Mouse (Mus musculus) fat pad, adult 2 months (tissue): ENCODE results near the gene Olfr986.
"Not testable (repeated sequence)": the region's sequence is repeated elsewhere in the genome, so short reads cannot be mapped to it uniquely, and the experiment has no call there.

Experiments used
- DNase-seq: peaks from one replicate; pipeline ENCODE4 v3.0.0-alpha.2; 2011; ENCODE audit warnings: low read depth, low spot score; ENCODE audit errors: extremely low read depth

Olfr986 gene

DNA sequence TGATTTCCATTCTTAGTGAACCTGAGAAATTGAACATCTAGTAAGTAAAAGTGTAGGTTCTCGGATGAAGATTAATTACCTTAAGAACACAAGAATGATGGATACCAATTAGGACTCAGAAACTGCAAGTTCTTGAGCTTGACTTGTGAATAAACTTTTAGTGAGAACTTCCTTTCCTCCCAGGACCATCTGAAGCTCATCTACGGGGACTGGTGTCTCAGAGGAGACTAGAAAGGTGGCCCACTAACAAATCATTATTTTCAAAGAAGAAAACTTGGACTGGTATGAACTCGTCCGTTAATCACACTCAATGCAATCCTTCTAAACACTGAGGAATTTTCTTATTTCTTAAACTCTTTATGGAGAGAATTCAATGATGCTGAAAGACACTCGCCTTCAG is at the start of gene Olfr986:
TSS of gene Olfr986 (plus strand) at position 301 of the 400 bp plus-strand sequence.
- no peak for DNase-seq

- DNase-seq = no peak
Measured at GRCm38 (mm10) chr9:40136987-40137688, 43.6 kb upstream of the Olfr986 start.

DNA sequence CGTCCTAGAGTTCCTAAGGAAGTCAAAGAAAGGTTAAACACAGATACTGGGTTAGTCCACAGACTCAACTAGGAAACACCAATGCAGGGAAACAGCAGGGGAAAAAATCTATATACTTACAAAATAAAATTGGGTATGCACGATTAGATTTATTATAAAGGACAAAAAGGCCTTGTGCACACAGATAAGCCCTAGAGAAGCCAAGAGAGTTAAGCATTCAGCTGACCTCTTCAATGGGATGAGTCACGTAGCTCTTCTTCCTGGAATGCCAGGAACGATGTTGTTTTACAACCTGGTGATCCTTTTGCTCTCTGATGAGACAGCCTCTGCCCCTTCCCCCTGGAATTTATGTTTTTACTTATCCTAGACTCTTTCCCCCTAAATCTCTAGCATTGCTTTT is 41.2 kb upstream of the Olfr986 start:
- DNase-seq = no peak

DNA sequence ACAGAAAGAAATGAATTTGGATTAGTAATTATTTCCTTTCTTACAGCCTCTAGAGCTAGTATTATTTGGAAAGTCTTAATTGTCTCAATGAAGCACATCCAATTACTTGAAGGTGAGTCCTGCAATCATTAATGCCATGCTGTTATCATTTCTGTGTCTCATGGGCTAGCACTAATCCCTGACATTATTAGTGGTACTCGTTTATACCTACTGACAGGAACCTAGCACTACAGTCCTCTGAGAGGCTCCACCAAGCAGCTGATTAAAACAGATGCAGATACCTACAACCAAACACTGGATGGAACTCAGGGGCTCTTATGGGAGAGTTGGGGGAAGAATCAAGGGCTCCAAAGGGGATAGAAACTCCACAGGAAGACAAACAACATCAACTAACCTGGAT is 39.2 kb upstream of the Olfr986 start:
- DNase-seq = no peak

- DNase-seq = no peak
Measured at GRCm38 (mm10) chr9:40155118-40155644, 25.5 kb upstream of the Olfr986 start.

- DNase-seq = no peak
Measured at GRCm38 (mm10) chr9:40166446-40166845, 14.3 kb upstream of the Olfr986 start.

DNA sequence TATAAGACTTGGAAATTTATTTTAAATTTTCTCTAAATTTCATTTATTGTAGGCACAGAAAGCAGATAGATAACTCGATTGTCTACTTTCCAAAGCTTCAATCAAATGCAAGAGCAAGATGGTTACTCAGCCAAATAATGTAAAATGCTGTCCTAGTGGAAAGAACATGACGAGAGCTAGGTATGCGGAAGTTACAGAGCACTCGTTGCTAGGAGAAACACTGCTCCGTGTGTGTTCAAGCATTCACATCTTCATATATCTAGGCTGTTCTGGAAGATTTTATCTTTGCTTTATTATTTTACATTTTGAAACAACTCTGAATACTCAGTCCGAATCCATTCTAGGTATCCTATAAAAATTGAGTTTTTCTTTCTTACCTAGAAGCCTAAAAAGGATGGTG is 3.7 kb upstream of the Olfr986 start:
- no peak for DNase-seq

- not testable (repeated sequence) for DNase-seq
Measured at GRCm38 (mm10) chr9:40185166-40185565, 4.4 kb downstream of the Olfr986 start.

DNA sequence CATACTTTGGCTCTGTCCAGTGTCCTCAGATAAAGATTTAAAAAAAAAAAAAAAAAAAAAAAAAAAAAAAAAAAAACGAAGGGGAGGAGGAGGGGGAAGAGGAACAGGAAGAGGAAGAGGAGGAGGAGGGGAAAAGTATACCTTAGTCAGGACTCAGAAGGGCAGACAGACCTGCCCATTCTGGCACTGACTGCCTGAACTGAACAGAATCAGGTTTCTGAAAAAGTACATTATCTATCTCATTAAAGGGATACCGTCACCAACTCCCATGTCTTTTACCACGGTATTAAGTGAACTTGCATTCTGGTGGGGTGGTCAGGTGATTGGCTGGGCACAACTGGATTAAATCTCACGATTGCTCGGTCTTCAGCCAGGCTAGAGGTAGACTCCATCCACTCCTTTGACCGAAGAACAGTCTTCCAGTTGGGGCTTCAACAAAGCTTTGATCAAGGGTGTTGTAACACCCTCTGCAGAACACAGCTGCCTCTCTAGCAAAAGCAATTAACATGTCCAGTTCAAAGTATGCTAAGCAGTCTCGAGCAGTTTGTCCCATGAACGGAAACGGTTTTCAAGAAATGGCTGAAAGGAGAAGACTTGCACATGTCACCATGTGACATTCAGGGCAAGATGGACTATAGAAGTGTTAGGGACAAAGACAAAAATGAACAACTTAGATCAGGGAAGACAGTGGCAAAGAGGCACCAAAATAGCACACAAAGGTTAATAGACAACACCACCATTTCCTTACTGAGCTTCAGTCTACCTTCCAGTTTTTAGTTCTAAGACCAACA is 10.6 kb downstream of the Olfr986 start:
- DNase-seq = no peak

DNA sequence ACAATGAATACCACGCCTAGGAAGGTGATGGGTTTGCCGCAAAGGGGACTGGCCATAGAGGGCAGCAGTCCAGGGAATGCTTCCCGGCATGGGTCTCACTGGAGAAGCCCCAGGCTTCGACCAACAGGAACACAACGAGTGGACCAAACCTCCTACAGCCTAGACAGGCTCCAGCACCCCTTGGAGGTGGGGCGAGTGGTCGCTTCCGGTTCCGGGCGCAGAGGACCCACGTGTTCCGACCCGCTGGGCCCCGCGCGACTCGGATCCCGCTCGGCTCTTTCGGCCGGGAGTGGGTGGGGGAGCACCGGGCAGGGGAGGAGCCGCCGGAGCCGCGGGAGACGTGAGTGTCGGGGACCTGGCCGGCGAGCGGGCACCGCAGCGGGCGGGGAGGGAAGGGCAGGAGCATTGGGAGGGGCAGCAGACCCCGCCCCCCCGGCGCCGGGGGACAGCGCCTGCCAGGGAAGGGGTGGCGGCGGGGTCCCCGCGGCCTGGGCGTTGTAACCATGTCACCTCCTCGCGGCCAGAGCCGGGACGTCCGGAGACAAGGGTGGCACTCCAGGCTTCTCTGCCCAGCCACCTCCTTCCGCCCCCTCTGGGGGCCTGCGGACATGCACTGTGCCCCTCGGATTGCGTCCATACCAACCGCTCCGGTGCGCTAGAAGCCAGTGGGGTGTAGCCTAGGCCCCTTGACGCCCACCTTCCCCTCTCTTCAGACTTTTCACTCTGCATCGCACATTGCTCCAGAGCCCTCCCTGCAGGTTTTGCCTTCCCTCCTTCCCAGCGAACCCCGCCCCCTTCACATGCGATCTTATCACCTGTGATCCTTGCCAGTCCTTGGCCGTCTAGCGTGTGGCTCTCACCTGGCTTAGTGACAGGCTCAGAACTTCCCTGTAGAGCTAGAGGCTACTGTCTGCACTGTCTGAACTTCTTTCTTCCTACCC is 11.6 kb downstream of the Olfr986 start, which contains the start of gene Zfp202:
TSS of gene Zfp202 (plus strand) at position 219 of the 941 bp plus-strand sequence.
- peak; percentile 26 for DNase-seq

DNA sequence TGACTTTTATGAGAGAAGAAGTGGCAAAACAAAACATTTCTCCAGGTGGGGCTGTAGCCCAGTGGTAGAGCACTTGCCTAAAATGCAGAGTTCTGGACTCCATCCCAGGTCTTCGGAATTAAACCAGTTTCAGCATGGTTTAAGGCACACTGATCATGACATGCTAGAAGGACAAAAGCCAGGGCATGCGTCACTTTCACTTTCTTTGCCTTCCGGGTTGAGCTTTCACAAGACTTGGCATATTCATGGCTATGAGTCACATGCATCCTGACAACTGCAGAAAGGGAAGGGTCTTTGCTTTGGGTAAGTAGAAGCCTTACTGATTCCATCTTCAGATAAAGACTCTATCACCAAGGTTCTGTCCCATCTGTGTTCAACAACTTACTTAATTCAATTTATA is 15.3 kb downstream of the Olfr986 start:
- peak; percentile 33 for DNase-seq

- DNase-seq = no peak
Measured at GRCm38 (mm10) chr9:40206546-40206950, 25.8 kb downstream of the Olfr986 start.

DNA sequence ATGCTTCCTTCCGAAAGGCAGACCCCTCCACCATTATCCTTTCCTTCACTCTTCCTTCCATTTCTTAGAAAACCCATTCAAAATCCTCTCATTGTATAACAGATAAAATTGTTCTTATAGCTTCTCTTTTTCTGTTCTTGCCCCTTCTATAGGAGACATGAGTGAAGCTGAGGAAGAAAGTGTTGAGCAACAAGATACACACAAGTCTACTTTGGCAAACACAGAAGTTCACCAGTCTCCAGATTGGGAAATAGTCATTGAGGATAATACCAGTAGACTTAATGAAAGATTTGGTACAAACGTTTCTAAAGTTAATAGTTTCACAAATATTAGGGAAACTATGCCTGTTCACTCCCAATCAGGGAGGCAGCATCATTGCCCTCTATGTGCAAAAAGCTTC is 30.0 kb downstream of the Olfr986 start:
- no peak for DNase-seq

GRCm38 (mm10) chr9:40214058-40214457 is 33.3 kb downstream of the Olfr986 start:
- DNase-seq = no peak

- DNase-seq = no peak
Measured at GRCm38 (mm10) chr9:40216651-40217050, 35.9 kb downstream of the Olfr986 start.

DNA sequence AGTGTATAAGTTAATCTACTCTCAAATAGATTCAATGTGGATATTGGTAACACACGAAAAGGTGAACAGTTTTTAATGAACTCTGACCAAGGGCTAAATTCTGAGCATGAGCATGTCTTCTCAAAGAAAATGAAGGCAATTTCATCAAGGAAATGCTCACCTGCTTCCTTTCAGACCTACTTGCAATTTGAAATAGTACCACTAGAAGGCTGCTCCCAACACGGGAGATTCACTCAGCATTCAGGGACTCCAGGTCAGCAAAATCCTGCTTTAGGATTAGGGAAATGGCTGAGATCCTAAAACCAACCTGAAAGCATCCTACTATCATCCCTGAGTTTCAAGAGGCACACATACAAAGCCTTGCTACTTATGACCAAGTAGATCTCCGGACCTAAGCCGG is 43.6 kb downstream of the Olfr986 start:
- DNase-seq = no peak

- no peak for DNase-seq
Measured at GRCm38 (mm10) chr9:40227874-40228789, 47.4 kb downstream of the Olfr986 start.

DNA sequence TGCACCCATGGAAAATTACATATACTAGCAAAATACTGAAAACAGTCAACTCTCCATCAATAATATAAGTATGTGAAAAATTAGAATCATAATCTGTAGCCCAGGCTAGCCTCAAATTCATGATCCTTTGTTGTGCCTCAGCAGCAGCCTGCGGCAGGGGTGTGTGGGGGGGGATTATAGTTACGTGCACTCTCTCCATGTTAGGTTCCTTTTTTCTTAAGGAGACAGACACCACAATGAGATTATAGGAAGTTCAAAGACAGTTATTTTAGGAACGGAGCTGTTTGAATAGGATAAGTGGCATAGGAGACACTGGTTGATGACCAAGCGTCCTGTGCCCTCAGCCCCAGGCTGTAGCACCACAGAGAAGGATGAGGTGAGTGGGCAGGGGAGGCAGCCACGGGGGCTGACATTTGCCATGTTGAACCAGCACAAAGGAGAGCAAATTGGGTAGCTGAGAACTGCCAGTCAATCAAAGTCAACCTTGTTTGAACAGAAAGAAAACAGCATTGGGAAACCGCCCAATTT is 48.1 kb downstream of the Olfr986 start:
- no peak for DNase-seq

- no peak for DNase-seq
Measured at GRCm38 (mm10) chr9:40229479-40229878, 48.8 kb downstream of the Olfr986 start.

DNA sequence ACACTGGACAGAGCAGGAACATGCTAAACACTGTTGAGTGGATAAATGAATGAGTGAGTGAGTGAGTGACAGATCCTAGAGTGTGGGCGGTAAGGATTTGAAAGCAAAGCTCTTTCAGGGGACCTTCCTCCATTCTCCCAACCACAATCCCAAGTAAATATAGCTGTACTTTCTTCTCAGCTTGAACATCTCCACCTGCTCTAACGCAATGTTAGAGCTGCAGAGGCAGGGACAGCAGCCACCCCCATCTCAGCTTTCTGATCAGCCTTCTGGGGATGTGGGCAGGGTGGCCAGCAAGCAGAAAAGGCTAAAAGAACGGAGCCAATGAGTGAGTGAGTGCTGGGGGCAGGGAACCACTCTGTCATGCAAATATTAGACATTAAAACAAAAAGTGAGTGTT is 50.3 kb downstream of the Olfr986 start:
- DNase-seq = no peak
